Mouse (Mus musculus) CH12.LX (cell line): Measurements from ENCODE around the gene 1700001F09Rik. TPM values are rescaled to one million over a fixed set of nuclear protein-coding genes. Genes with fewer than 3 reads are reported as not detected.
"Not testable (repeated sequence)": the region's sequence is repeated elsewhere in the genome, so short reads cannot be mapped to it uniquely, and the experiment has no call there.

ENCODE experiments used
- DNase-seq: peaks from one replicate; pipeline ENCODE4 v3.0.0-alpha.2; 2013; ENCODE audit errors: extremely low read depth
- H3K27ac ChIP-seq: 2 replicates; pipeline ENCODE4 v1.5.1; 2012; ENCODE audit warnings: low read depth, mild to moderate bottlenecking, control low read depth, moderate library complexity; ENCODE audit not compliant: insufficient read depth
- H3K27me3 ChIP-seq: replicated peaks from 2 replicates; pipeline ENCODE3; 2012; ENCODE audit warnings: inconsistent platforms
- H3K36me3 ChIP-seq, 2 experiments: replicated peaks in 1 of 2; 2 replicates each; pipeline versions ENCODE3 to v1.6.1; 2012; ENCODE audit warnings: inconsistent platforms in 1 of 2, low read length in 1 of 2, mild to moderate bottlenecking in 1 of 2, mixed read lengths in 1 of 2, moderate library complexity in 1 of 2; ENCODE audit not compliant: control insufficient read depth in 1 of 2, insufficient read depth in 1 of 2
- H3K4me1 ChIP-seq, 2 experiments: 2 replicates each; pipeline ENCODE4 v1.6.1; 2012; ENCODE audit warnings: inconsistent platforms in 1 of 2, moderate library complexity in 1 of 2; ENCODE audit not compliant: insufficient read depth in 2 of 2, control insufficient read depth in 1 of 2
- H3K4me2 ChIP-seq: 2 replicates; pipeline ENCODE4 v1.6.1; 2012; ENCODE audit warnings: low read depth, mild to moderate bottlenecking, control low read depth; ENCODE audit not compliant: poor library complexity, insufficient read depth, severe bottlenecking
- H3K4me3 ChIP-seq, 3 experiments: fragments of 150-350 bp in 1 of 3; sonication (generic) in 1 of 3; replicated peaks in 1 of 3; 2 replicates each; pipeline versions ENCODE3 to v1.5.1; 2011 to 2012; ENCODE audit warnings: low read depth in 2 of 3, low read length in 2 of 3, mild to moderate bottlenecking in 2 of 3, moderate library complexity in 2 of 3, control low read depth in 1 of 3, improper control_type of control experiment in 1 of 3, inconsistent platforms in 1 of 3, mixed read lengths in 1 of 3; ENCODE audit not compliant: poor library complexity in 1 of 3
- H3K79me2 ChIP-seq: replicated peaks from 2 replicates; pipeline ENCODE4 v1.6.1; 2012; ENCODE audit warnings: mild to moderate bottlenecking, moderate library complexity; ENCODE audit not compliant: control insufficient read depth, poor library complexity, insufficient read depth, severe bottlenecking; ENCODE audit errors: extremely low read depth
- H3K9ac ChIP-seq: 2 replicates; pipeline ENCODE4 v1.6.1; 2012; ENCODE audit warnings: low read depth, mild to moderate bottlenecking, control low read depth, moderate library complexity; ENCODE audit not compliant: insufficient read depth
- H3K9me3 ChIP-seq: replicated peaks from 2 replicates; pipeline ENCODE3; 2012; ENCODE audit warnings: low read length, inconsistent platforms, mixed read lengths
- dilution Hi-C: fragments of 300-500 bp; cut with MboI; formaldehyde crosslinking; loops from 2 replicates; pipeline ENCODE4 v1.14.3; 2020; ENCODE audit warnings: low sequenced_read_pairs; ENCODE audit not compliant: extremely low pct_unique_long_range_greater_than_20kb, extremely low pct_ligation_motif_present
- in situ Hi-C: fragments of 300-500 bp; cut with MboI; formaldehyde crosslinking; loops from 3 replicates; pipeline ENCODE4 v1.14.3; 2019; ENCODE audit warnings: low sequenced_read_pairs, low pct_ligation_motif_present, low pct_unique_long_range_greater_than_20kb, mixed read lengths
- polyA plus RNA-seq: library from polyadenylated mRNA; unstranded; fragments of >175 nt; gene quantifications from 2 replicates; pipeline ENCODE4 v1.2.1, GENCODE M21; 2012; ENCODE audit warnings: low read depth; ENCODE audit not compliant: insufficient read length
- total RNA-seq, 2 experiments: library from RNA; depleted of rRNA; stranded (reverse); fragments of 300-350 nt in 1 of 2; fragments of >200 nt in 1 of 2; gene quantifications; 2 replicates each; pipeline ENCODE4 v1.2.3; 2012 to 2014

The 1700001F09Rik gene
- total and polyA plus RNA-seq, 3 experiments, result not detected

DNA sequence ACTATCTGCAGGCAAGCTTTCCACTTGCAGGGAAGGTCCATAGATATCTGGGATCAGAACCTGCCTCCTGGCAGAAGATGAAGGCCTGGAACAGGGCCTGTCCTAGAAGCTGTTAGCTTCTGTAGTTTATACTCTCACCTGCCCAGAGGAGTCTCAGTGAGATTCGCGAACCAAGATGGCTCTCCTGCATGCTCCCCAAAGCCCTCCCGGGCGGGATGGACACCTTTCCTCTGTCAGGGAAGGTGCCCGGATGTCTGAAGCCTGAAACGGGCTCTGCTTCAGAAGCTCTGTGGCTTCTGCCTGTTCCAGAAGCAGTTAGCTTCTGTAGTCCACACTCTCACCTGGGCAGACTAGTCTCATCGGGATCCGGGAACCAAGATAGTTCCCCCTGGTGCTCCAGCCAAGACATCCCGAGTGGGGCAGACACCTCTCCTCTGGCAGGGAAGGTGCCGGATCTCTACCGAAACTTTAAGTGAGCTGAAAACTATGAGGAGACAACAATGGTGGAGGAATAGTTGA, 16.2 kb downstream of the 1700001F09Rik start:
- H3K4me1 ChIP-seq, H3K79me2 ChIP-seq, H3K27ac ChIP-seq, H3K4me3 ChIP-seq, H3K9me3 ChIP-seq, H3K27me3 ChIP-seq, H3K4me2 ChIP-seq, DNase-seq, in situ Hi-C loops, dilution Hi-C loops, H3K36me3 ChIP-seq, H3K9ac ChIP-seq: not testable (repeated sequence)

DNA sequence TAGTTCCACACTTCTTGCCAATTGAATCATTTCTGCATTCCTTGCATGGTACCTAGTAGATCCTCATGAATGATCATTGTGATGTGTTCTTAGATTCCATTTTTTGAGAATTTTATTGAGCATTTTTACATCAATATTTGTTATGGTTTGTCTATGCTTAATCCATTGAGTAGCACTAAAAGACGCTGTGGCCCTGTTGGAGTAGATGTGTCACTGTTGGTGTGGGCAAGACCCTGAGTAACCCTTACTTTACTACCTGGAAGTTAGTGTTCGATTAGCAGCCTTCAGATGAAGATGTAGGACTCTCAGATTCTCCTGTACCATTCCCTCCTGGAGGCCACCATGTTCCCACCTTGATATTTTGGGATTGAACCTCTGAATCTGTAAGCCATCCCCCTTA, 19.0 kb downstream of the 1700001F09Rik start:
- H3K4me3 ChIP-seq, H3K27me3 ChIP-seq, H3K4me1 ChIP-seq, H3K9ac ChIP-seq, H3K79me2 ChIP-seq, H3K36me3 ChIP-seq, H3K4me2 ChIP-seq, in situ Hi-C loops, DNase-seq, H3K27ac ChIP-seq, H3K9me3 ChIP-seq, dilution Hi-C loops: not testable (repeated sequence)

DNA sequence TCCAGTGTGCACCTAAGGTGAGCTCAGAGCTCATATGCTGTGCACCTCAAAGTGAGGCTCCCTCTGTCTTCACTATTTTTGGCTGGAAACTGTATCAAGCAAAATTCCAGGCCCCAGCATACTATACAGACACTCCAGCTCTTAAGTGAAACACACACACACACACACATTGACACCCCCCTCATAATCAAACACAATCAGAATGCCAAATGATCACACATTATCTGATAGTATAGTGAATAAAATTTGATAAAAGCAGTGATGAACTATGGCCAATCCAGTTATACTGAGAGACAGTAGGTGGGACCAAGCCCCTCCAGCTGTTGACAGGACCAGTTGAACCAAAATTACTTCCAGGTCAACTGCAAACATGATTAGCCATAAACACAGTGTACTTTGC, 28.1 kb downstream of the 1700001F09Rik start:
- dilution Hi-C loops, DNase-seq, H3K9me3 ChIP-seq, H3K4me1 ChIP-seq, H3K79me2 ChIP-seq, H3K4me2 ChIP-seq, H3K36me3 ChIP-seq, H3K27me3 ChIP-seq, H3K27ac ChIP-seq, in situ Hi-C loops, H3K4me3 ChIP-seq, H3K9ac ChIP-seq: not testable (repeated sequence)

DNA sequence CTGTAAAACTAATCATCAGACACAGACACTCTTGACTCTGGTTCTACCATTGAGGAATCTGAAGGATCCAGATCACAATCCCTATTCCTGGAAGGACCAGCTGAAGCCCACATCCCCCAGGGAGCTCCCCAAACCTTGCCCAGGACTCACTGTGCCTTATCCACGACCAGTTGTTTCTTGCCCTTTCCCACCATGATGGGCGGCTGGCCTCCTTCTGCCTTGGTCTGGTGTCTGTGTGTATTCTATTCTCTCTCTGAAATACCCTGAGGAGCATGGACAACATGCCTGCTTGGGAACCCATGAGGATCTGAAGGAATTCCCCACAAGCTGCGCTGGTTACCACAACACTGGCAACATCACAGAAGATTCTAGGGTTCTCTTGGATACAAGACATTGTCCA, 54.1 kb downstream of the 1700001F09Rik start, which contains the start of gene Gm8127:
Gene Gm8127, minus strand, starts transcription at position 330 of the 400 bp plus-strand sequence.
- H3K36me3 ChIP-seq, H3K4me1 ChIP-seq, DNase-seq, H3K4me3 ChIP-seq, dilution Hi-C loops, H3K4me2 ChIP-seq, in situ Hi-C loops, H3K9ac ChIP-seq, H3K27me3 ChIP-seq, H3K27ac ChIP-seq, H3K79me2 ChIP-seq, H3K9me3 ChIP-seq: not testable (repeated sequence)

Other genes with a start within 250 kb of the 1700001F09Rik start
- not detected in 2 replicates for gene Gm8104, start 247.2 kb downstream of the 1700001F09Rik start, total RNA-seq (2012; rRNA removed)
- not detected in 2 replicates for gene Gm8104, start 247.2 kb downstream of the 1700001F09Rik start, total RNA-seq (2014; rRNA removed)
- gene Gm8104, start 247.2 kb downstream of the 1700001F09Rik start, polyA plus RNA-seq, result not detected in 2 replicates
- gene Gm7233, start 167.9 kb downstream of the 1700001F09Rik start, total RNA-seq (2012; rRNA removed), result not detected in 2 replicates
- not detected in 2 replicates for gene Gm7233, start 167.9 kb downstream of the 1700001F09Rik start, total RNA-seq (2014; rRNA removed)
- not detected in 2 replicates for gene Gm7233, start 167.9 kb downstream of the 1700001F09Rik start, polyA plus RNA-seq
- not detected in 2 replicates for gene Gm8122, start 112.5 kb downstream of the 1700001F09Rik start, total RNA-seq (2012; rRNA removed)
- not detected in 2 replicates for gene Gm8122, start 112.5 kb downstream of the 1700001F09Rik start, total RNA-seq (2014; rRNA removed)
- gene Gm8122, start 112.5 kb downstream of the 1700001F09Rik start, polyA plus RNA-seq, result not detected in 2 replicates
- 0.08 TPM in 1 of 2 replicates, not detected in the other for gene Gm8126, start 89.2 kb downstream of the 1700001F09Rik start, total RNA-seq (2012; rRNA removed)
- 0.12 TPM in 1 of 2 replicates, not detected in the other for gene Gm8126, start 89.2 kb downstream of the 1700001F09Rik start, total RNA-seq (2014; rRNA removed)
- gene Gm8126, start 89.2 kb downstream of the 1700001F09Rik start, polyA plus RNA-seq, result not detected in 2 replicates
- 4.5 and 7.7 TPM in 2 replicates for gene Gm9732, start 72.8 kb downstream of the 1700001F09Rik start, total RNA-seq (2012; rRNA removed)
- gene Gm9732, start 72.8 kb downstream of the 1700001F09Rik start, total RNA-seq (2014; rRNA removed), result 9.9 and 12.8 TPM in 2 replicates
- gene Gm9732, start 72.8 kb downstream of the 1700001F09Rik start, polyA plus RNA-seq, result 4.3 and 4.6 TPM in 2 replicates
- gene Gm8127, start 54.0 kb downstream of the 1700001F09Rik start, total RNA-seq (2012; rRNA removed), result not detected in 2 replicates
- not detected in 2 replicates for gene Gm8127, start 54.0 kb downstream of the 1700001F09Rik start, total RNA-seq (2014; rRNA removed)
- not detected in 2 replicates for gene Gm8127, start 54.0 kb downstream of the 1700001F09Rik start, polyA plus RNA-seq
- not detected in 2 replicates for gene Gm8138, start 68.5 kb upstream of the 1700001F09Rik start, total RNA-seq (2012; rRNA removed)
- gene Gm8138, start 68.5 kb upstream of the 1700001F09Rik start, total RNA-seq (2014; rRNA removed), result not detected in 2 replicates
- gene Gm8138, start 68.5 kb upstream of the 1700001F09Rik start, polyA plus RNA-seq, result not detected in 2 replicates
- not detected in 2 replicates for gene Gm5799, start 195.8 kb upstream of the 1700001F09Rik start, total RNA-seq (2012; rRNA removed)
- not detected in 2 replicates for gene Gm5799, start 195.8 kb upstream of the 1700001F09Rik start, total RNA-seq (2014; rRNA removed)
- not detected in 2 replicates for gene Gm5799, start 195.8 kb upstream of the 1700001F09Rik start, polyA plus RNA-seq
- not detected in 2 replicates for gene Gm17654, start 231.3 kb upstream of the 1700001F09Rik start, total RNA-seq (2012; rRNA removed)
- gene Gm17654, start 231.3 kb upstream of the 1700001F09Rik start, total RNA-seq (2014; rRNA removed), result not detected in 2 replicates
- not detected in 2 replicates for gene Gm17654, start 231.3 kb upstream of the 1700001F09Rik start, polyA plus RNA-seq